Mouse (Mus musculus) ovary, adult 18-20 months (tissue): ENCODE results near the gene Slc30a7.

Source experiments
- DNase-seq: peaks from one replicate; pipeline ENCODE4 v3.0.0; 2022; ENCODE audit warnings: low spot score, mixed read lengths

The Slc30a7 gene

DNA sequence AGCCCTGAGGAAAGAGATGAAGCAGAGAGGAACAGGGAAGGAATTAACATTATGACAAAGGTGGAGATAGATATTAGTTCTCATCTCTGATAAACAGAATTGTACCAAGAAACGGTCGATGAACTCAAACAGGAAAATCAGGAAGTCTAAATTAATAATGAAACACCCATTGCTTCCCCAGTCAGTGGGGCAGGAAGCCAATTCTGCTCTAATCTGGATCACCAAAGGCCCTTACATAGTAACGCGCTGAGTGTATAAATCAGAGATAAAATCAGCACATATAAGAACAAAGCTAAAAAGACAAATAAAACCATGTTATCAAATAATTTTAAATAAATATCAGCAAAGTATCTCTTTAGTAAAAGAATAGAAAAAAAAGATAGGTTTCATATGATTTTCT is 15.1 kb downstream of the Slc30a7 start:
- DNase-seq = no peak

DNA sequence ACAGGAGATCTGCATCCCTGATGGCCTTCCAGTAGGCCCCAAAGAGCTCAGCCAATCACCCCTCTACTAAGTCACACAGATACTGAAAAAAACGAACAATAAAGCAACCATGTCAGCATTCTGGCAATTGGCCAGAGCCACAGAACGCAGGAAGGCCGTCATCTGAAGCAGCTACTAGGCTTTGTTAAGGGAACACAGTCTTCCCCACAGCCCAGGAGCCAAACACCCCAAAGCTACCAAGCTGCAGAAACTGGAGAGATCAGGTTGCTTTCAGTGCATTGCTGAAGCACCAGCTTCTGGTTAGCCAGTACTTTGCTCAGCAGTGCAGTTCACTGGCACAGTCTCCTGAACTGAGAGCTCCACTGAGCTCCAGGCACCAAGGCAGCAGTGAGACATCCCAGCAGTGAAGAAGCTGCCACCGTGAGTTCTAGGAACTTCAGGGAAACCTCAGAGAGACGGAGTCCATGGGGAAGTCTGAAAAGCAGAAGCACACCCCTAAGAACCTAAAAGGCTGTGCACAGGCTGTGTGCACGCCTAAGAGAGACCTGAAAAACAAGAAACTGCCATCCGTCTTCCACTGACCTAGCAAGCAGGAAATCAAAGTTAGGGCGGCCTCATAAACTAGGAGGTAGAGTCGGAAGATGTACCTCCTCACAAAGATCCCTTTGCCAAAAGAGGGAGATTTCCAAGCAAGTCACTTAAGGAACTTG is 21.9 kb downstream of the Slc30a7 start:
- no peak for DNase-seq

DNA sequence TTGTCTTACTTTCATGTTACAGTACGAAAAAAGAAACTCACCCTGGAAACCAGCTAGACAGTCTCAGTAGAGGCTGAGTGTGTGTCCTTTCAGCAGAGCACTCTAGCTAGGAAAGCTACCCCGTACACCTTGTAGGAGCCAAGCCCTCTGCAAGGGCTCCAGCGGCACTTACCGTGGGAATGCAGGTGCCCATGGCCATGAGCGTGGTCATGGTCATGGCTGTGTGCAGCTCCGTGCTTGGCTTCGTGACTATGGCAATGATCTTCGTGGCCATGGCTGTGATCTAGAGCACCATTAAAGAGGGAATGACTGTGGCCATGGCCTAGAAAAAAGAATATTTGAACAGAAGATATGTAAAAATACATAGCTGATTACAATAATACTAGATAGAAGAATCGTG is 22.6 kb downstream of the Slc30a7 start:
- DNase-seq = no peak

DNA sequence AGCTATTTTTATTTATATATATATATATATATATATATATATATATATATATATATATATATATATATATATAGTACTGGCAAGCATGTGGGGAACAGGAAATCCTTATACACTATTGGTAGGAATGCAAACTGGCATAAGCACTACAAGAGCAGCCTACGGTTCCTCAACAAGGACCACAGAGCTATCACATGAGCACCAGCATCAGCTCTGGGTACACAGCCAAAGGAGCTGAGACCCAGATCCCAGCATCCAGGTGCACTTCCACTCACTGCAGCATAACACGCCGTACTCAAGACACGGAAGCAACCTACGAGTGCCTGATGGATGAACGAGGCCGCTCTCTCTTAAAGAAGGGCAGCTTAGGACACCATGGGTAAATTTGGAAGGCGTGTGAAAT is 24.0 kb downstream of the Slc30a7 start:
- DNase-seq = no peak

DNA sequence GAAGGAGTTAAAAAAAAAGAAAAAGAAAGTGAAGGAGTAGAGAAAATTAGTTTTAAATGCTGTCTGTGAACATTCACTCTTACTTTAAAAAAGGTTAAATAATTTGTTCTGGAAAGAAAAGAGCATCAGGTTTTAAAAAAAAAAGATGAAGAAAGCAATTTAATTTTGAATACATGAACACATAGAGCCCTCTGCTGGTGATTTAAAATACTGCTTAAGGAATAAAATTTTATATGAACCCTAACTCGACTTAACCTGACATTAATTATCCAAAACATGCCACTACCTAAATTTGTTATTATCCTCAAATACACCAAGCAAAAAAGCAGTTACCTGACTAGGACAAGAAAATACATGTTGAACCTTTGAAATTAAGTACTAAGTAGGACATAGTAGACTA is 28.2 kb downstream of the Slc30a7 start:
- no peak for DNase-seq

DNA sequence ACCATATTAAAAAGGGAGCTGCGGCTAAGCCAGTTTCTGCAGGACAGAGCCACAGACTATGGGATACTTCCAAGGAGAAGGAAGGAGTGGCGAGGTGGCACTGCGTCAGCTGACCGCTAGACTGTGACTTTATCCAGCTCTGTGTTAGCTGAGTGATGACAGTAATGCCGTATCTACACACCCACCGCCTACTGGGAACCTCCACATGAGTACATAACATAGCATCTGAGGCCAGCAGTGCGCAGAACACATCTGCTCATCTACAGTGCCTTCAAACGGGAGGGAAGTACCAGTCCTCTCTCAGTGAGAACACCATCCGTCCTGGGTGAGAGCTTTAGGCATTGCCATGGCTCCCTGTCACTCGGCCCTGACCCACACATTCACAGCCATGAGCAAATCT is 32.2 kb downstream of the Slc30a7 start:
- no peak for DNase-seq

DNA sequence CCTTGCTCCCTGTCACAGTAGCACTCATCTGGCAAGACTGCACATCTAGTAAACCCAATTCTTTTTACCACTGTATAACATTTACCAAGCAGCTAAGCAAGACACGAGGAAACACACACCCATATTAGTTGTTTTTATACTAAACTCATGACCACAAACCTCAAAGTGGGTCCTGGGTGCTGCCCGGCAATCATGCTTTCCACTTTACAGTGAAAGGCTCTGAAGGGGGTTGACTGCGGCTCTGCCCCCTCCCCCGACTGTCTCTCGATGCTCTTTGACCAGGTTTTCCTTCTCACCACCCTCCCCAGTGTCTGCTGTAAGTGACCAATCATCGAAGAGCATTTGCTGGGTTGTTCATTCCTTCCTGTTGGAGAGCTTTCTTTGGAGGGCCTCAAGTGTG is 33.0 kb downstream of the Slc30a7 start:
- DNase-seq = no peak

DNA sequence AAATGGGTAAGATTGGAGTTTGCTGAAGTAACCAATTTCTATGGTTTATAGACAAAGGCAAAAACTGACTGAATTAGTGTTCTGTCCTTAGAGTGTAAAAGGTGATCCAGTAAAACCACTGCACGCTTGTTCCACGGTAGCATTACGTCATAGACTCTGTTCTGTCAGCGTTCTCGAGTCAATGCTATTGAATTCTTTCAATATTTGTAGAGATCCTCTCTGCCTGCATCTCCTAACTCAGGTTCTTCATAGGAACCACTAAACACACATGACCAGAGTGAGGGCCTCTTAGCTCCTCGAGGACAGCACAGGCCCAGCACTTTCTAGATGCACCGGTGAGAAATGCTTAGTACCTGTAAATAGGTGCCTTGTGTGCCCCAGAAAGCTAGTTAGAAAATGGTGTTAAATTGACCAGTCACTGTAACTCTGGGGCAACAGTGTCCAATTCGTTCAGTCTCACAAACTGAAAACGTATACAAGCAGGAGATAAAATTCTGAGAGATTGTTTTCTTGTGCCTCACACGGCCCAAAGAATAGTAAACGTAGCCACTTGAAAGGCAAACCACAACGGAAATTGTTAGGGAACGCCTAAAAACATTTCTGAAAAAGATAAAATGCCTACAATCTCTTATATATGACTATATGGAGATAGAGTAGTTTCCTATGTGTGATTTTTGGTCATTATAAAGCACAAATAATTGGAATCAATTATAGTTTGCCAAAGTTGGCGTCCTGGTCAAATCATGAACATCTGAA is 35.1 kb downstream of the Slc30a7 start:
- no peak for DNase-seq

DNA sequence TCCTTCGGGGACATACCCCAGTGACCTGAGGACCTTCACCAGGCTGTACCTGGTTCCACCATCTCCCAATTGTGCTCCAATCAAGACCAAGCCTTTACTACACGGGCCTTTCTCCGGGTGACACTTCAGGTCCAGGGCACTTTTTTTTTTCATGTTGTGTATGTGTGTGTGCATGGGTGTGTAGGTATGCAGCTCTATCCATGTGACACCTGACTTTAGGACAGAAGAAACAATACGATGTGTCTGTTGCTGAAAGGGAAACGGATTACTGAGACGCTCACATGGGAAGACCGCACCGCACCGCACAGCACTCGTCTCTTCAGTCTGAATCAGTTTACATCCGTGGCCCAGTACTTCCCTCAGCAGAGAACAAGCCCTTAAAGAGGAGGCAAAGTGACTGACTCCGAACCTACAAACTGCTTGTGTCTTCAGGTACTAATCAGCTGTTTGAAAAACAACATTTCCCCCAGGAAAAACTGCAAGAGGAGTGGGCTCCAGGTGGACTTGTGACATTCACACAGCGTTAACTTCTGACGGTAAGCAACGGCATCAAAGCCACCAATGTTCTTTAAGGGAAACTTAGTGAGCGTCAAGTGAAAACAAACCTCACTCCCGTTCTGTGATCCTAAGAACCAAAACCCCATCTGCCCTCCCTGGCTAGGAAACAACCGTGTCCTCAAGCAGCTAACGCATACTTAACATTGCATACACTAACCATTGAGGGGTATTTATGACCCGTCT is 36.0 kb downstream of the Slc30a7 start:
- DNase-seq = no peak

DNA sequence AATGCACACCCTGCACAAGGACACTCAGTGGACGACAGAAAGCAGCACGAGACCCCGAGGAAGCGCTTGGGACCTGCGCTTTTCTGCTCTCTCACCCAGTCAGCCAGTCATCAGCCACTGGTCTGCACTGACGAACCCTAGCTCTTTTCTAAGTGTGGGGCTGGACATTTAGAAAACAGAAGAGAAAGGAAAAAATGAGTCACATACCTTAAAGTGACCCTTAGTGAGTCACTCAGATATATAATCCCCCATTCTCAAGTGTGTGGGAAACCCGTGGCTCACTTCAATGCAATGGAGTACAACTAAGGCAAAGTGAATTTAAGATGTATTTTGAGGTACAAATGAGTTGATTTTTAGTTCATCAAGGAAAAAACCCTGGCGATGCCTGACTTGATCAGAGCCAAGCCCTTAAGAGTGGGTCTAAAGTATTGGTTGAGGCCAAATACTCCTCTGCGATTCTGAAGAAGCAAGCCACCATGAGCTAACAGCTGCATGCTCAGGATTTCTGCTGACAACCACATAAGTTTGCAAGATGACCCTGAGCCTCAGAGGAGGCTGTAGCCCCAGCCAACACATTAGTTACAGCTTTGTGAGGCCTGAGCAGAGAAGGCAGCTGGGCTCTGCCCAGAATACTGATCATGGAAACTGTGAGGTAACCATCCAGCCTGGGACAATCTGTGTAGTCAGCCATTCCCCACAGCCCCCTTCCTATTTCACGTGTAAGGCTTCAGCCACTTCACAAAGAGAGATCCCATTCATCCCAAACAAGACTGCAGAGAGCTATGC is 38.3 kb downstream of the Slc30a7 start:
- peak; percentile 10 for DNase-seq

DNA sequence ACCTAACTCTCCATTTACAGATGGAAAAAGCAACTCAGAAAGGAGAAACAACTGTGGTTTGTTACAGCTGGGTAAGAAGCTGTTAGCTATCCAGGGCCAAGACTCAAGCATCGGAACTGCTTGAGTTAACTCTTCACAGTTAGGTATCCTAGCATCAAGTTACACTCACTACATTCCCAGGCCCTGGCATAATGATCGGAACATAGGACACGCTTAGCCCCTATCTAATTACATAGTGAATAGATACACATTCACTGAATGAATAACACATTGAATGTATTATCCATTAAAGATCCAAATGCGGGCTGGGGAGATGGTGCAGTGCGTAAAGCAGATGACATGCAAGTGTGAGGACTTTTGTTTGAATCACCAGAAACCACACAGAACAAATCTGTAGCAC is 43.1 kb downstream of the Slc30a7 start:
- no peak for DNase-seq

DNA sequence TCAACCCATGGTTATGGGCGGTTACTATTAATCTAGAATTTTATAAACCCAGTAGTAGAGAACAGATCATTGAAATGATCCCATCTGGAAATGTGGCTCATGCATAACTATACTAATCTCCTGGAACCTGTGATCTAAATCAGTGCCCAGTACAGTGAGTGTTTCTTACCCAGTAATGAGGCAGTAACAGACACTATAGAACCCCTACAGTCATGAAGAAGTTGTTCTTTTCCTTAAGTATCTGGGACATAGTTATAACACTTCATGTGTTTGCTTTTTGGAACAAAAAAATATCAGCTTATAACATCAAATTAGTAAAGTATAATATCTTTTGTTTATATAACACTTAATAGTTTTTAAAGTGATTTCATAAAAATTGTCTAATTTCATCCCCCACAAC is 43.6 kb downstream of the Slc30a7 start:
- no peak for DNase-seq

DNA sequence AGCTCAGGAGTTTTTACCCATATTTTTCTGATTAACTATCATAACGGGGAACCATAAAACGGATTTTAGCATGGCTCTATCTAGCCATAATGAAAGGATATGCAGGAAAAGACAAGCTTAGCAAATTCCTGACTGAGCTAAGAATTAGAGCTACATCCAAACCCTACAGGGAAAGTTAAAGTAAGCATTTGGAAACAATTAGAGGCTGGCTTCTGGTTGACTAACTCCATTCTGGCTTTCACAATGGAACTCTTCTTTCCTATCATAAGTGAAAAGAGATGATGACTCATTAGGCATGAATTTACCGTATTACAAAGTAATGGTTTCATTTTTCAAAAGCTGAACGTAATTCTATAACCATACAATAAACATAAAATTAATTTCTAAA is 45.2 kb downstream of the Slc30a7 start:
- DNase-seq = no peak

DNA sequence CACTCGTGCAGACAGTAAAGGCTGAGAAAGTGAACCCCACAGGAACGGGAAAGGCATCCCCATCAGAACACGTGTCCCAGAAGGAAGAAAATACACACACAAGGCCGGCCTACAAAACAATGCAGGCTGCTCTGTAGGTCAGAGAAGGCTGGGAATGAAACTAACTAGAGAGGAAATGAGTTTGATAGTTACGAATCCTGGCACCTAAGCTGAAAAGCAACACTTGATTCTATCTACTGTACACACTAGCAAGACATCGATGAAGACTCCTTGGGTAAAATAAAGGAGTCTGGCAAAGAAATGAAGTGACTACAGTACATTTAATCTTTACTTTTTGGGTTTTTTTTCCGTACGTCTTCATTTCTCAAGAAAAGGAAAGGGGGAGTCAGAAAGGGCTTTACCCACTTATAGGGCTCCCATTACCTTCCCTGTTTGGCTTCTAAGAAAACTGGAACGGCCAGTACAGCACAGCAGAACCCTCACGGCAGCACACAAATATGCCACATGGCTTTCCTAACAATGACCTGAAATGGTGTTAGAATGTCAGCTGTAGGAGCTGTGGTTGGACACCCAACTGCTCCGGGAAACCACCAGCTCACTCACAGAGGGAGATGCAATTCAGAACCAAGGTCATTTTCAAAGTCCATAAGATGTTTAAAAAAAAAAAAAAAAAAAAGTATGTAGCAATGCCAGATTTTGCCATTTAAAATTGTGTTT is 45.7 kb downstream of the Slc30a7 start:
- no peak for DNase-seq

DNA sequence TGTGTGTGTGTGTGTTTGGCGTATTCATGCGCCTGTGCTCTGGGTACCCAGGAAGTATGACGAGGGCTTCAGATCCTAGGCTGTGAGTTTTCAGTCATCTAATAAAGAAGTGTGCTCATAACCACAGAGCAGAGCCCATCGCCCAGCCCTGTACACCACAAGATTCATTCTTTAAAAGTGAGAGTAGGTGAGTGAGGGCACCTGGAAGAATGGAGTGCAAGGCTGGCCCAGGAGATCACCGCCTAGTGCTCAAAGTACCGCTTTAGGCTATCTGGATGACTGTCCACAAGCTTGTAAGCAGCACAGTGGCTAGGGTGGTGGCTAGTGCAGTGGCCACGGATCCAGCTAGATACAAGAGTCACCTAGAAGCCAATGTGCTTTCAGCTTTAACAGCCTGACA is 50.0 kb downstream of the Slc30a7 start:
- DNase-seq = no peak

DNA sequence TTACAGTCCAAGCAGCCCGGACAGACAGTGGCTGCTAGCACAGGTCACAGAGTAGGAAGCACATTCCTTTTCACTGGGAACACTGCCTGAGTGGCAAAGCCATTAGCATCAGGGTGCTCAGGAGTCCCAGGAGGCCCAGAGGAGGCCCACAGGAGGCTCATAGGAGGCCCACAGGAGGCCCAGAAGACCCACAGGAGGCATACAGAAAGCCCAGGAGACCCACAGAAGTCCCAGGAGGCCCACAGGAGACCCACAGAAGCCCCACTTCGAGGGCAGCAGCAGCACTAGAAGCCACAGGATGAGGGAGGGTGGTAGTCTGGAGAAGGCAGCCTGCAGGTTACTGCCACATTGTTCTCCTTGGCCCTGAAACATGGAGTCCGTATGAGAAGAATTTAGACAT is 54.1 kb downstream of the Slc30a7 start:
- no peak for DNase-seq

DNA sequence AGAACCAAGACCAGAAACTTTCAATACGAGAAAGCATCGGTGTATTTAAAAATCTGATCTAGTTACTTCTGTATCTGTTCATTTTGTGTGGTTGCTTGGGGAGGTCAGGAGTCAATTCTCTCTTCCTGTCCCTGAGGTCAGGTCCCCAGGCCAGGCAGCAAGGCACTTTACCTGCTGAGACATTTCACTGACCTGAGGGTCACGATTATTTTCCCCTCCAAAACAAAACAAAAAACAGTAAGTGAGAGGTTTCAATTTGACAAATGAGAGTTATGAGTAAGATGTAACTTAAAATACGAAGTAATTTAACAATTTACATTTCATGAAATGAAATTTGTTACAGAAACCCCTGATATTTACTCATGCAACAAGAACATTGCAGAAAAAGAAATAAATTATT is 54.9 kb downstream of the Slc30a7 start:
- DNase-seq = no peak

DNA sequence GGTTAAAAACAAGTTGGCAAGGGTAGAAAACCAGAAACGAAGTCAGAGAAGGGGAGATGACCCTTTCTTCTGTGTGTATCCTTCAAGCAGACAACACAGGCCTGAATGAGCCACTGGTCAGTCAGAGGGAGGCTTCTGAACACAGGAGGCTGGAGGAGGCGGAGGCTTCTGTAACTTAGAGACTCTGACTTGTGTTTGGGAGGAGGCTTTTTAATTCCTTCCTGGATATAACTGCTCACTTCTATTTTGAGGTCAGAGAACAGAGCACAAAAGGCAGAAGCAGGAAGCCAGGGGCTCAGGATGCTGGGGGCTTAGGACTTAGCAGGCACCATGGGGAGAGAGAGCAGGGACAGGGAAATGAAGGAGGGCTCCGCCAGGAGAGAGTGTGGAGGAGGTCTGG is 56.0 kb downstream of the Slc30a7 start:
- DNase-seq = no peak

DNA sequence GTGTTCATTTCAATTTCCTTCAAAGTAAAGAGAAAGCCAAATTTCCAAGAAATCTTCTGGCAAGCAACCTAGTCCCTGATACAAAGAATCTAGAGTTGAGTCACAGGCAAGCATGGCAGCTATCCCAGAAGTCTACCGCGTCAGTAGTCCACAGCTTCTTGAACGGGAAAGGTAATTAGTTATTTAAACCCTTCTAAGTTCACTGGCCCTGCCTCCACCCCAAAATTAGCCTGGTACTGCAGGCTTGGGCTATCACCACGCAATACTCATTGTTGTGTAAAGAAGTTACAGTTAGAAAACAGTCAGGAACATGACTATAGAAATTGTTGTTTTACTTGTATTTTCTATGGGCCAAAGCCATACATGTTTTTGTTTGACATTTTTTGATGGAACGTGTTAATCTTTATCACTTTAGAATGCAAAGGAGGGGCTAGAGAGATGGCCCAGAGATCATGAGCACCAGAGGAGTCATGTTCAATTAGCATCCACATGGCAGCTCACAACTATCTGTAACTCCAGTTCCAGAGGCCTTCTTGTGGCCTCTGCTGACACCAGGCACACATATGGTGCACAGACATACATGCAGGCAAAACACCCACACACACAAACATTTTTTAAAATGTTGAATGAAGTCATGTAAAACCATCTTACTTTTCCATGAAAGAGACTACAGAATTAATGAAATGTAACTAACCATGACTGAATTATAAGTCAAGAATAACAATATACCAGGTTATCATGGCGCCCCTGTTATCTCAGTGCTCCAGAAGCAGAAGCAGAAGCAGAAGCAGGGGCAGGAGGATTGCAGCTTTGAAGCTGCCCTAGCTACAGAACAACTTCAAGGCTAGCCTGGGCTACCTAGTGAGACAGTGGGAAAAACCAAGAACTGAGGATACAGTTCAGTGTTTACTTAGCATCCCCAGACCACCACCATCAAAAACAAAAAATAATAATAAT is 57.0 kb downstream of the Slc30a7 start:
- DNase-seq = no peak

DNA sequence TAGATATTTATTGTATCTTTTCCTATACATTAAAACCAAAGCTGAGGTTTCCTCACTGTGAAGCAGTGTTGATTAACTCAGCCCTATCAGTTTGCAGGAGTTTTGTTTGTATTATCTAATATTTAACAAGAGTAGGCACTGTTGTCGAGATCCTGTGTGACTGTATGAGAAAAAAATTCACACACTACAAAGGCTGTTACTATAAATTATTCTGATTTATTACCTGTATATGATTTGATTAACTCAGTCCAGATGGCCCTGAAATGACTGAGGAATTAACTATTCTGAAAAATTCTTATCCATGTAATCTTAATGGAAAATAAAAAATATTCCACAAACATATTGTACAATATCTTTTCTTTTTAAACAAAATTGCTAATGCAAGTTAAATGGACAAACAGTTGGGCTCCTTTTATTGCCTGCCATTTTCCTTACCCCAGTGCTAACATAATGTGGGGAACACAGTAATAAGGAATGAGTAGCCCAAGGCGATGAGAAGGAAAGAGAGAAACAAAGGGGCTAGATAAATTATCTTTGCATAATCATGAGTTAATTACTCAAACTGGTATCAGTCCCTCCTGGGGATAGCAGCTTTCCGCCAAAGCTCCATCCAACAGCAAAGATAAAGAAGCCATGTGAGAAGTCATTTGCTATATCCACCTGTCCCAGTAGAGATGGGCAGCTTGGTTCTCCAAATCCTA is 57.8 kb downstream of the Slc30a7 start:
- DNase-seq = no peak
